Mouse (Mus musculus): ENCODE measurements around the gene Gid4.
A peak's percentile ranks its signal among the peaks of the same experiment; 100 is the strongest.

The Gid4 gene

GRCm38 (mm10) chr11:60416963-60417716, at the start of gene Gid4:
Gene Gid4 (plus strand): TSS chr11:60417145.
- peak; percentile 98 to 99 for DNase-seq (ENCODE audit: low spot score in 2 of 2)

- DNase-seq (ENCODE audit: low spot score in 2 of 2) = no peak
Observed at GRCm38 (mm10) chr11:60367256-60367655, 49.7 kb upstream of the Gid4 start.

GRCm38 (mm10) chr11:60368909-60369308, 48.0 kb upstream of the Gid4 start:
- no peak for DNase-seq (ENCODE audit: low spot score in 2 of 2)

GRCm38 (mm10) chr11:60369448-60369847, 47.5 kb upstream of the Gid4 start:
- no peak for DNase-seq (ENCODE audit: low spot score in 2 of 2)

GRCm38 (mm10) chr11:60370431-60370830, 46.5 kb upstream of the Gid4 start:
- DNase-seq (ENCODE audit: low spot score in 2 of 2) = no peak

GRCm38 (mm10) chr11:60374481-60374880, 42.5 kb upstream of the Gid4 start:
- no peak for DNase-seq (ENCODE audit: low spot score in 2 of 2)

- no peak for DNase-seq (ENCODE audit: low spot score in 2 of 2)
Observed at GRCm38 (mm10) chr11:60383518-60383917, 33.4 kb upstream of the Gid4 start.

- DNase-seq (ENCODE audit: low spot score in 2 of 2) = no peak
Observed at GRCm38 (mm10) chr11:60384762-60385421, 32.1 kb upstream of the Gid4 start.

- DNase-seq (ENCODE audit: low spot score in 2 of 2) = no peak
Observed at GRCm38 (mm10) chr11:60385946-60386345, 31.0 kb upstream of the Gid4 start.

- DNase-seq (ENCODE audit: low spot score in 2 of 2) = no peak
Observed at GRCm38 (mm10) chr11:60387944-60388343, 29.0 kb upstream of the Gid4 start.

GRCm38 (mm10) chr11:60391346-60391745, 25.6 kb upstream of the Gid4 start:
- DNase-seq (ENCODE audit: low spot score in 2 of 2) = no peak

- DNase-seq (ENCODE audit: low spot score in 2 of 2) = no peak
Observed at GRCm38 (mm10) chr11:60396546-60396945, 20.4 kb upstream of the Gid4 start.

- DNase-seq (ENCODE audit: low spot score in 2 of 2) = no peak
Observed at GRCm38 (mm10) chr11:60397172-60397571, 19.8 kb upstream of the Gid4 start.

- no peak for DNase-seq (ENCODE audit: low spot score in 2 of 2)
Observed at GRCm38 (mm10) chr11:60406606-60407005, 10.3 kb upstream of the Gid4 start.

GRCm38 (mm10) chr11:60412173-60412572, 4.8 kb upstream of the Gid4 start:
- DNase-seq (ENCODE audit: low spot score in 2 of 2) = peak; percentile 9 to 81

- no peak for DNase-seq (ENCODE audit: low spot score in 2 of 2)
Observed at GRCm38 (mm10) chr11:60412921-60413320, 4.0 kb upstream of the Gid4 start.

GRCm38 (mm10) chr11:60416590-60416962, 369 bp upstream of the Gid4 start:
- no peak for DNase-seq (ENCODE audit: low spot score in 2 of 2)

- no peak for DNase-seq (ENCODE audit: low spot score in 2 of 2)
Observed at GRCm38 (mm10) chr11:60417717-60418472, 950 bp downstream of the Gid4 start, which contains the start of gene Atpaf2. Gene Atpaf2 (minus strand): TSS chr11:60418457.

GRCm38 (mm10) chr11:60418473-60418803, 1.5 kb downstream of the Gid4 start:
- peak; percentile 7 to 20 for DNase-seq (ENCODE audit: low spot score in 2 of 2)

- no peak for DNase-seq (ENCODE audit: low spot score in 2 of 2)
Observed at GRCm38 (mm10) chr11:60422046-60422668, 5.2 kb downstream of the Gid4 start.

GRCm38 (mm10) chr11:60423006-60423405, 6.1 kb downstream of the Gid4 start:
- DNase-seq (ENCODE audit: low spot score in 2 of 2) = no peak

GRCm38 (mm10) chr11:60426417-60426816, 9.5 kb downstream of the Gid4 start:
- no peak for DNase-seq (ENCODE audit: low spot score in 2 of 2)
